Mouse (Mus musculus) stomach, embryonic 16.5 days (tissue): ENCODE measurements at regions not wholly inside any gene's neighbourhood (a gene's known extent, or its start where the extent isn't known, plus 50 kb on each side); places are given as distances from the start of the nearest gene placed in this dataset.

Experiments used
- ATAC-seq: fragments of 200-750 bp; cut with Nextera tagmentation; 2 replicates; pipeline ENCODE4 v1.8.0; 2017; ENCODE audit warnings: moderate number of reproducible peaks, moderate TSS enrichment; ENCODE audit not compliant: insufficient read depth, low FRiP score
- H3K27ac ChIP-seq: fragments of 300-500 bp; sonication (generic); 2 replicates; pipeline ENCODE4 v1.5.1; 2014; ENCODE audit warnings: low read length
- H3K27me3 ChIP-seq: fragments of 300-500 bp; sonication (generic); 2 replicates; pipeline ENCODE4 v1.6.1; 2014; ENCODE audit warnings: low read length, control low read depth, mixed read lengths; ENCODE audit not compliant: control insufficient read depth, insufficient read depth
- H3K36me3 ChIP-seq: fragments of 300-500 bp; sonication (generic); 2 replicates; pipeline ENCODE4 v1.6.1; 2014; ENCODE audit warnings: low read length; ENCODE audit not compliant: control insufficient read depth, insufficient read depth
- H3K4me1 ChIP-seq: fragments of 300-500 bp; sonication (generic); 2 replicates; pipeline ENCODE4 v1.6.1; 2014; ENCODE audit warnings: low read length, control low read depth, mixed read lengths; ENCODE audit not compliant: control insufficient read depth, insufficient read depth
- H3K4me2 ChIP-seq: fragments of 300-500 bp; sonication (generic); 2 replicates; pipeline ENCODE4 v1.6.1; 2014; ENCODE audit warnings: low read depth, low read length, mixed read lengths
- H3K4me3 ChIP-seq: fragments of 300-500 bp; sonication (generic); replicated peaks from 2 replicates; pipeline ENCODE4 v1.5.1; 2014; ENCODE audit warnings: mild to moderate bottlenecking, low read length
- H3K9ac ChIP-seq: fragments of 300-500 bp; sonication (generic); 2 replicates; pipeline ENCODE4 v1.6.1; 2014; ENCODE audit warnings: low read length
- H3K9me3 ChIP-seq: fragments of 300-500 bp; sonication (generic); replicated peaks from 2 replicates; pipeline ENCODE4 v1.6.1; 2016; ENCODE audit warnings: low read length, control low read depth; ENCODE audit not compliant: control insufficient read depth
- WGBS: fragments of 180-500 bp; shearing (Covaris S2); extraction: QIAGEN DNeasy Blood & Tissue Kit; methylation state at CpG from one replicate; pipeline ENCODE4 v1.1.7; 2014; 5-methylcytosine and 5-hydroxymethylcytosine counted together

GRCm38 (mm10) chr15:62802770-62803169, 1042.2 kb downstream of the Gsdmc2 start:
- Histone ChIP-seq H3K27ac (no peak overlapping the region), H3K4me2 (no peak overlapping the region), H3K4me3 (no peak overlapping the region), H3K36me3 (no peaks in the 10 kb centered on the region), H3K27me3 (no peaks in the 10 kb centered on the region), H3K4me1 (no peaks in the 10 kb centered on the region), H3K9ac (no peak overlapping the region), H3K9me3 (no peaks in the 10 kb centered on the region)
- ATAC-seq, result no peak

DNA sequence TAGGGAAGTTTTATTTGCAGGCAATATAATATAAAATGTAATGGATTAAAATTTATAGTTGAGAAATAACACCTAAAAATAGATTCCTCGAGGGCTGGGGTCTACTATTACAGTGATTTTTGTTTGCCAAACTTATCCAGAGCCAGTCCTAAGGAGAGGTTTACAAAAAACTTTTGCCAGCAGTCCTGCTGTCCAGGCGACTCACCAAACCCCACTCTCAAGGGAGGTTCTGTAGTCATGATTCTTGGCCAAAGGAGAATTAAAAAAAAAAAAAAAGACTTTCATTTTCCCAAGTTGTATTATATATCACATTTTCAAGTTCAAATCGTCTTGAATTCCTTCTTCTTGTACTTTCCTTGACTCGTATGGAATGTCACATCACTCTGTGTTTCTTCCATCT, 1046.2 kb downstream of the Gsdmc2 start:
- Histone ChIP-seq H3K4me3 (no peak overlapping the region), H3K27ac (no peak overlapping the region), H3K4me2 (no peak overlapping the region), H3K9ac (no peak overlapping the region), H3K9me3 (no peaks in the 10 kb centered on the region), H3K27me3 (no peaks in the 10 kb centered on the region), H3K36me3 (no peaks in the 10 kb centered on the region), H3K4me1 (no peaks in the 10 kb centered on the region)
- no peak for ATAC-seq
- 69% methylated on average over 4 of the region's 4 CpGs for WGBS

GRCm38 (mm10) chr15:62793569-62793968, 1051.4 kb downstream of the Gsdmc2 start:
- ATAC-seq, result no peak
- H3K4me2 ChIP-seq, result no peak overlapping the region
- H3K4me1 ChIP-seq, result no peaks in the 10 kb centered on the region
- no peak overlapping the region for H3K4me3 ChIP-seq
- H3K27ac ChIP-seq, result no peak overlapping the region
- H3K36me3 ChIP-seq, result no peaks in the 10 kb centered on the region
- 90% methylated on average over 5 of the region's 5 CpGs for WGBS
- no peaks in the 10 kb centered on the region for H3K27me3 ChIP-seq
- no peak overlapping the region for H3K9ac ChIP-seq
- H3K9me3 ChIP-seq, result no peaks in the 10 kb centered on the region

DNA sequence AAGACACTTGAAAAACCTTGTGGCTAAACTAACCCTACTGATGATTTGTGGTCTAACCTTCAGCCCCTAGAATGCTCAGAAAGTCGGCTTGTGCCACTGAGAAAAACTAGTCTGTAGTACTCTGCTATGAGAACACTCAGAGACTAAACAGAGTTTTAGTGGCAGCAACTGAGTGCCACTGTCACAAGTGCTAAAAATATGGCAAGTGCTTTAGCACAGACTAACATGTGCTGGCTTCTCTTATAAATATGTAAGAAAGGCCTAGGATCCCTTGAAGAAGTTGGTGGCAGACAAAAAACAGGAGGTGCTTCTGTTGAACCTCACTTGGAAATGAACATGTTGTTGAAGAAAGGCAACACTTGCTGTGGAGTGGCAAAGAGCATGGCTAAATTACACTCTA, 1052.9 kb downstream of the Gsdmc2 start:
- Histone ChIP-seq H3K9me3 (no peaks in the 10 kb centered on the region), H3K4me2 (no peak overlapping the region), H3K4me3 (no peak overlapping the region), H3K9ac (no peak overlapping the region), H3K27ac (no peak overlapping the region), H3K27me3 (no peaks in the 10 kb centered on the region), H3K4me1 (no peaks in the 10 kb centered on the region), H3K36me3 (no peaks in the 10 kb centered on the region)
- ATAC-seq, result no peak
- 75% methylated on average over 1 of the region's 1 CpGs for WGBS

DNA sequence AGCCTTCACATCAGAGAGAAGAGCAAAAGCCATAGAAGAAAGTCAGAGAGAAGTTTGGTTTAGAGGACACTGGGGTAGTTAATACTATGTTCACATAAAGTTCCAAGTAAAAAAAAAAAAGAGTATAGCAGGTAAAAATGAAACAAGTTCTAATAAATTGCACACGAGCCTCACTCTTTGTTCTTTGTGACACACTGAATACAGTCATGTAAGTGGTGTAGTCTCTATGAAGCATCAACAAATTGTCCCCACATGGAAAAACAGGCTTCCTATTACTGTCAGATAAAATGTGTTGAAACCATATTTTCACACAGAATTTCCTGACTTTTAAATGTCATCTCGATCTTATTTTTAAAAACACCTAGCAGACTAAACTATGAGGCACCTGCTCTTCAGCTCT, 1057.2 kb downstream of the Gsdmc2 start:
- WGBS, result 83% methylated on average over 2 of the region's 2 CpGs
- Histone ChIP-seq H3K27ac (no peak overlapping the region), H3K36me3 (no peaks in the 10 kb centered on the region), H3K4me1 (no peaks in the 10 kb centered on the region), H3K4me2 (no peak overlapping the region), H3K4me3 (no peak overlapping the region), H3K27me3 (no peaks in the 10 kb centered on the region), H3K9ac (no peak overlapping the region), H3K9me3 (no peaks in the 10 kb centered on the region)
- no peak for ATAC-seq

GRCm38 (mm10) chr15:62786315-62786714, 1058.7 kb downstream of the Gsdmc2 start:
- WGBS, result 71% methylated on average over 1 of the region's 1 CpGs
- Histone ChIP-seq H3K4me3 (no peak overlapping the region), H3K27me3 (no peaks in the 10 kb centered on the region), H3K4me2 (no peak overlapping the region), H3K4me1 (no peaks in the 10 kb centered on the region), H3K27ac (no peak overlapping the region), H3K9me3 (no peaks in the 10 kb centered on the region), H3K9ac (no peak overlapping the region), H3K36me3 (no peaks in the 10 kb centered on the region)
- no peak for ATAC-seq

- ATAC-seq, result no peak
- 93% methylated on average over 1 of the region's 1 CpGs for WGBS
- Histone ChIP-seq H3K27ac (no peak overlapping the region), H3K27me3 (no peaks in the 10 kb centered on the region), H3K4me1 (no peaks in the 10 kb centered on the region), H3K9me3 (no peaks in the 10 kb centered on the region), H3K9ac (no peak overlapping the region), H3K4me3 (no peak overlapping the region), H3K36me3 (no peaks in the 10 kb centered on the region), H3K4me2 (no peak overlapping the region)
These were observed 1060.4 kb downstream of the Gsdmc2 start for GRCm38 (mm10) chr15:62784456-62785139.

- Histone ChIP-seq H3K36me3 (no peaks in the 10 kb centered on the region), H3K4me1 (no peaks in the 10 kb centered on the region), H3K4me3 (no peak overlapping the region), H3K4me2 (no peak overlapping the region), H3K27me3 (no peaks in the 10 kb centered on the region), H3K9ac (no peak overlapping the region), H3K9me3 (no peaks in the 10 kb centered on the region), H3K27ac (no peak overlapping the region)
- no peak for ATAC-seq
- 78% methylated on average over 5 of the region's 5 CpGs for WGBS
These were observed 1066.1 kb downstream of the Gsdmc2 start for GRCm38 (mm10) chr15:62778899-62779298.

- H3K27me3 ChIP-seq, result no peaks in the 10 kb centered on the region
- no peaks in the 10 kb centered on the region for H3K4me1 ChIP-seq
- H3K4me2 ChIP-seq, result no peak overlapping the region
- H3K9me3 ChIP-seq, result no peaks in the 10 kb centered on the region
- 84% methylated on average over 2 of the region's 2 CpGs for WGBS
- H3K9ac ChIP-seq, result no peak overlapping the region
- H3K4me3 ChIP-seq, result no peak overlapping the region
- no peaks in the 10 kb centered on the region for H3K36me3 ChIP-seq
- no peak for ATAC-seq
- H3K27ac ChIP-seq, result no peak overlapping the region
These were observed 1092.3 kb downstream of the Gsdmc2 start for GRCm38 (mm10) chr15:62752686-62753085.

- Histone ChIP-seq H3K4me3 (no peak overlapping the region), H3K9me3 (no peaks in the 10 kb centered on the region), H3K27ac (no peak overlapping the region), H3K27me3 (no peaks in the 10 kb centered on the region), H3K9ac (no peak overlapping the region), H3K4me1 (no peaks in the 10 kb centered on the region), H3K36me3 (no peaks in the 10 kb centered on the region), H3K4me2 (no peak overlapping the region)
- ATAC-seq, result no peak
- 41% methylated on average over 3 of the region's 3 CpGs for WGBS
These were observed 1101.1 kb downstream of the Gsdmc2 start for GRCm38 (mm10) chr15:62743879-62744278.
